Mouse (Mus musculus): Measurements from ENCODE around the gene 4930467E23Rik. TPM values are rescaled to one million over a fixed set of nuclear protein-coding genes. Genes with fewer than 3 reads are reported as not detected.
"Not testable (repeated sequence)": the region's sequence is repeated elsewhere in the genome, so short reads cannot be mapped to it uniquely, and the experiment has no call there.

4930467E23Rik gene
- not detected in 2 replicates for polyA plus RNA-seq (2015; fragmentation: Nextera tagmentation; extraction: Ambion mirVana)

GRCm38 (mm10) chr8:19729276-19729675 lies at the start of gene 4930467E23Rik:
4930467E23Rik (plus strand) TSS chr8:19729576.
- not testable (repeated sequence) for H3K27me3 ChIP-seq; H3K27ac ChIP-seq (replicated peaks); H3K4me1 ChIP-seq (replicated peaks); ATAC-seq (ENCODE audit: insufficient read depth); H3K9ac ChIP-seq; H3K9me3 ChIP-seq (replicated peaks); H3K4me3 ChIP-seq (replicated peaks); H3K4me2 ChIP-seq; H3K36me3 ChIP-seq (replicated peaks)
- no CpG with 5 or more reads among the region's 2 CpGs for WGBS (ENCODE audit: insufficient replicate concordance)

GRCm38 (mm10) chr8:19682311-19682710 lies 47.1 kb upstream of the 4930467E23Rik start:
- not testable (repeated sequence) for H3K36me3 ChIP-seq (replicated peaks); H3K4me3 ChIP-seq (replicated peaks); H3K27ac ChIP-seq (replicated peaks); H3K27me3 ChIP-seq; H3K9ac ChIP-seq; H3K9me3 ChIP-seq (replicated peaks); ATAC-seq (ENCODE audit: insufficient read depth); H3K4me1 ChIP-seq (replicated peaks); H3K4me2 ChIP-seq
- WGBS (ENCODE audit: insufficient replicate concordance) = 56% methylated on average over 2 of the region's 3 CpGs

- not testable (repeated sequence) for ATAC-seq (ENCODE audit: insufficient read depth); H3K36me3 ChIP-seq (replicated peaks); H3K4me3 ChIP-seq (replicated peaks); H3K27ac ChIP-seq (replicated peaks); H3K4me1 ChIP-seq (replicated peaks); H3K4me2 ChIP-seq; H3K9ac ChIP-seq; H3K9me3 ChIP-seq (replicated peaks); H3K27me3 ChIP-seq
- WGBS (ENCODE audit: insufficient replicate concordance) = 59% methylated on average over 3 of the region's 3 CpGs
Measured at GRCm38 (mm10) chr8:19685476-19685875, 43.9 kb upstream of the 4930467E23Rik start.

GRCm38 (mm10) chr8:19688802-19689525 lies 40.4 kb upstream of the 4930467E23Rik start:
- not testable (repeated sequence) for H3K36me3 ChIP-seq (replicated peaks); H3K27me3 ChIP-seq; H3K27ac ChIP-seq (replicated peaks); H3K4me3 ChIP-seq (replicated peaks); H3K9ac ChIP-seq; H3K4me1 ChIP-seq (replicated peaks); H3K4me2 ChIP-seq; ATAC-seq (ENCODE audit: insufficient read depth); H3K9me3 ChIP-seq (replicated peaks)
- 65% methylated on average over 6 of the region's 6 CpGs for WGBS (ENCODE audit: insufficient replicate concordance)

- H3K9ac ChIP-seq; H3K4me3 ChIP-seq (replicated peaks); H3K27ac ChIP-seq (replicated peaks); H3K4me1 ChIP-seq (replicated peaks); ATAC-seq (ENCODE audit: insufficient read depth); H3K4me2 ChIP-seq; H3K27me3 ChIP-seq; H3K36me3 ChIP-seq (replicated peaks); H3K9me3 ChIP-seq (replicated peaks): not testable (repeated sequence)
- WGBS (ENCODE audit: insufficient replicate concordance) = 49% methylated on average over 1 of the region's 1 CpGs
Measured at GRCm38 (mm10) chr8:19689745-19690144, 39.6 kb upstream of the 4930467E23Rik start.

- not testable (repeated sequence) for H3K36me3 ChIP-seq (replicated peaks); H3K27ac ChIP-seq (replicated peaks); H3K4me2 ChIP-seq; H3K4me3 ChIP-seq (replicated peaks); H3K27me3 ChIP-seq; ATAC-seq (ENCODE audit: insufficient read depth); H3K4me1 ChIP-seq (replicated peaks); H3K9ac ChIP-seq; H3K9me3 ChIP-seq (replicated peaks)
- 55% methylated on average over 6 of the region's 6 CpGs for WGBS (ENCODE audit: insufficient replicate concordance)
Measured at GRCm38 (mm10) chr8:19691421-19691820, 38.0 kb upstream of the 4930467E23Rik start.

GRCm38 (mm10) chr8:19697497-19698077 lies 31.8 kb upstream of the 4930467E23Rik start:
- not testable (repeated sequence) for H3K27ac ChIP-seq (replicated peaks); ATAC-seq (ENCODE audit: insufficient read depth); H3K27me3 ChIP-seq; H3K9ac ChIP-seq; H3K4me1 ChIP-seq (replicated peaks); H3K4me2 ChIP-seq; H3K4me3 ChIP-seq (replicated peaks); H3K36me3 ChIP-seq (replicated peaks); H3K9me3 ChIP-seq (replicated peaks)
- 62% methylated on average over 11 of the region's 11 CpGs for WGBS (ENCODE audit: insufficient replicate concordance)

GRCm38 (mm10) chr8:19698123-19698522 lies 31.3 kb upstream of the 4930467E23Rik start:
- not testable (repeated sequence) for H3K4me1 ChIP-seq (replicated peaks); ATAC-seq (ENCODE audit: insufficient read depth); H3K27me3 ChIP-seq; H3K27ac ChIP-seq (replicated peaks); H3K36me3 ChIP-seq (replicated peaks); H3K4me2 ChIP-seq; H3K9ac ChIP-seq; H3K4me3 ChIP-seq (replicated peaks); H3K9me3 ChIP-seq (replicated peaks)
- WGBS (ENCODE audit: insufficient replicate concordance) = 56% methylated on average over 6 of the region's 6 CpGs

- 61% methylated on average over 4 of the region's 4 CpGs for WGBS (ENCODE audit: insufficient replicate concordance)
- not testable (repeated sequence) for H3K27me3 ChIP-seq; ATAC-seq (ENCODE audit: insufficient read depth)
Measured at GRCm38 (mm10) chr8:19698722-19699121, 30.7 kb upstream of the 4930467E23Rik start.

GRCm38 (mm10) chr8:19701326-19701725 lies 28.1 kb upstream of the 4930467E23Rik start:
- not testable (repeated sequence) for H3K9me3 ChIP-seq (replicated peaks); H3K27me3 ChIP-seq; H3K27ac ChIP-seq (replicated peaks); H3K4me2 ChIP-seq; ATAC-seq (ENCODE audit: insufficient read depth); H3K36me3 ChIP-seq (replicated peaks); H3K4me3 ChIP-seq (replicated peaks); H3K4me1 ChIP-seq (replicated peaks); H3K9ac ChIP-seq
- WGBS (ENCODE audit: insufficient replicate concordance) = 79% methylated on average over 2 of the region's 2 CpGs

More at GRCm38 (mm10) chr8:19698722-19699121, 30.7 kb upstream of the 4930467E23Rik start:
- not testable (repeated sequence) for H3K4me1 ChIP-seq (replicated peaks); H3K4me2 ChIP-seq; H3K27ac ChIP-seq (replicated peaks); H3K4me3 ChIP-seq (replicated peaks); H3K9me3 ChIP-seq (replicated peaks); H3K36me3 ChIP-seq (replicated peaks); H3K9ac ChIP-seq

- 33% methylated on average over 2 of the region's 2 CpGs for WGBS (ENCODE audit: insufficient replicate concordance)
- not testable (repeated sequence) for H3K4me3 ChIP-seq (replicated peaks); ATAC-seq (ENCODE audit: insufficient read depth)
Measured at GRCm38 (mm10) chr8:19702276-19702675, 27.1 kb upstream of the 4930467E23Rik start.

More at GRCm38 (mm10) chr8:19702276-19702675, 27.1 kb upstream of the 4930467E23Rik start:
- not testable (repeated sequence) for H3K36me3 ChIP-seq (replicated peaks); H3K4me2 ChIP-seq; H3K4me1 ChIP-seq (replicated peaks); H3K27me3 ChIP-seq; H3K9ac ChIP-seq; H3K9me3 ChIP-seq (replicated peaks); H3K27ac ChIP-seq (replicated peaks)
